Mouse (Mus musculus): ENCODE measurements at regions not wholly inside any gene's neighbourhood (a gene's known extent, or its start where the extent isn't known, plus 50 kb on each side); places are given as distances from the start of the nearest gene placed in this dataset.

GRCm38 (mm10) chr6:13305873-13306272 is 81.1 kb upstream of the Vwde start:
- no peak for DNase-seq (ENCODE audit: low spot score)

GRCm38 (mm10) chr6:13298171-13298570 is 73.4 kb upstream of the Vwde start:
- DNase-seq (ENCODE audit: low spot score), result no peak

GRCm38 (mm10) chr6:13297110-13297509 is 72.3 kb upstream of the Vwde start:
- no peak for DNase-seq (ENCODE audit: low spot score)

GRCm38 (mm10) chr6:13296041-13296440 is 71.3 kb upstream of the Vwde start:
- no peak for DNase-seq (ENCODE audit: low spot score)

GRCm38 (mm10) chr6:13294393-13294792 is 69.6 kb upstream of the Vwde start:
- no peak for DNase-seq (ENCODE audit: low spot score)

- DNase-seq (ENCODE audit: low spot score), result no peak
Measured at GRCm38 (mm10) chr6:13288500-13288899, 63.7 kb upstream of the Vwde start.

GRCm38 (mm10) chr6:13287812-13288211 is 63.0 kb upstream of the Vwde start:
- no peak for DNase-seq (ENCODE audit: low spot score)

- no peak for DNase-seq (ENCODE audit: low spot score)
Measured at GRCm38 (mm10) chr6:13286542-13287273, 61.9 kb upstream of the Vwde start.

GRCm38 (mm10) chr6:13280835-13281234 is 56.1 kb upstream of the Vwde start:
- DNase-seq (ENCODE audit: low spot score), result peak; percentile 38

Data from c-Kit-positive CD71-positive TER-119-positive erythroid progenitor cells, embryonic 14.5 days (primary cell).